Mouse (Mus musculus) right cerebral cortex, adult 2 months (tissue): ENCODE data around the gene Tas2r120.
"Not testable (repeated sequence)": the region's sequence is repeated elsewhere in the genome, so short reads cannot be mapped to it uniquely, and the experiment has no call there.

ENCODE experiments used
- DNase-seq, 2 experiments: peaks; one replicate each; pipeline ENCODE4 v3.0.0; 2021 to 2022; ENCODE audit warnings: low spot score in 2 of 2

Tas2r120 gene

GRCm38 (mm10) chr6:132656653-132657052 lies at the start of gene Tas2r120:
Tas2r120 (plus strand) TSS chr6:132656953.
- DNase-seq, result no peak

DNA sequence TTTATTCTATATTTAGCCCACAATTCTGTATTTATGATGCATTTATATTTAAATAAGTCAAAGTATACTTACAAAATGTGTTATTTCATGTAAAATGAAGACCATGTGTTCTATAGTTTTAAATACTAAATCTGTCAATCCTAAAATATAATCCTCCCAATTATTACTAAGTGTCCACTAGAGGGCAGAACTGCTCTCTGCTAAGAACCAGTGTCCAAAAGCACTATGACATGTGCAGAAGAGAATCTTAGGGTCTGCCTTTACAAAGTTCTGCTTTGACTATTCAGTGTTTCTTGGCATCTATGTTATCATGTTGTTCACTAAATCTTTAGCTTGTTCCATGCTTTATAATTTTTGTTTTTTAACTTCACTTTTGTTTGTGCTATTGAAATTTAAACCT lies 7.4 kb upstream of the Tas2r120 start:
- DNase-seq, result no peak

- no peak for DNase-seq
Observed at GRCm38 (mm10) chr6:132651426-132651825, 5.3 kb upstream of the Tas2r120 start, which contains the start of gene A630073D07Rik. A630073D07Rik (minus strand) TSS chr6:132651526.

- not testable (repeated sequence) for DNase-seq
Observed at GRCm38 (mm10) chr6:132691596-132691995, 34.8 kb downstream of the Tas2r120 start.

DNA sequence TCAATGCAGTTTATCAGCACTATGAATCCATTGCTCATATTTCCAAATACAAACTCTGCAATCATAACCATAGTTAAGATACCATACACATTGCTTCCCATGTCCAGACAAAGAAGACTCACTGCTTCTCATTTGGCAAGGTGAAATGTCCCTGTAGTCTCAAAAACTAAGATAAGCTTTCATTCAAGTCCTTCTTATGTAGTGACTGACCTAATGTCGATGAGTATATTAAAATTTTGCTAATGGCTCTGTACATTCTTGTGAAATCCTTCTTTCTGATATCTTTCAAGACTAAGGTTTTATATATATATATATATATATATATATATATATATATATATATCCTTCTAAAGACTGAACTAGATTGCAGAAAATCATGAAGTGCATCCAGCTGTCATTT lies 44.2 kb downstream of the Tas2r120 start, which contains the start of gene Tas2r121:
TSS of gene Tas2r121 (minus strand) at position 101 of the 400 bp plus-strand sequence.
- DNase-seq, result no peak
